Mouse (Mus musculus) liver, postnatal 0 days (tissue): ENCODE measurements around the gene Atp1b3.

Experiments used
- CTCF ChIP-seq: sonication (generic); IDR thresholded peaks from 2 replicates; pipeline ENCODE4 v1.5.1; 2016; ENCODE audit warnings: antibody characterized with exemption, low read depth
- EP300 ChIP-seq: IDR thresholded peaks from 2 replicates; pipeline ENCODE4 v1.6.1; 2016; ENCODE audit warnings: antibody characterized with exemption, low read depth, mild to moderate bottlenecking

DNA sequence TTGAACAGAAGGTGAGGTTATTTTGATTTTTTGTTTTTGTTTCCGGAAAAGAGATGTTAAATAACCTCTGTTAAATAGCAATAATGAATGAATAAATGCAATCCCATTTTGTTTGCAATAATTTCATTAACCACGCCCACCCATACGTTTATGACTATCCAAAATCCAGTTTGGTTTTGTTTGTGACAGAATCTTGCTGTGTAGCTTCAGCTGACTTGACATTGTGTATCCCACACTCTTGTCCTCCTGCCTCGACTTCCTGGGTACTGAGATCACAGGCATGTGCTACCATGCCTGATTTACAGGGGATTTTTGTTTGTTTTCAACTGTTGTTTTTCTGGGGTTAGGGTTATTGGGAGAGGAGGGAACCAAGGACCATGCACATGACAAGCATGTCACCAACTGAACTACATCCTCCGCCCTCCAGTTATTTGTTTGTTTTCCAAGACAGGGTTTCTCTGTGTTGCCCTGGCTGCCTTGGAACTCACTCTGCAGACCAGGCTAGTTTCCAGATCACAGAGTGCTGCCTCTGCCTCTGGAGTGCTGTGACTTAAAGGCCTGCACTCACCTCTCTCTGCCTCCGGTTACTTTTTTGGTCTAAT, 1.1 kb upstream of the Atp1b3 start:
- no peak for TF ChIP-seq CTCF
- TF ChIP-seq EP300 = no peak
